8 mouse cellular contexts compared by ENCODE assay signal in genomic region chr7:141327469-141328372, GRCm38 (mm10). TPM values are rescaled to one million over a fixed set of nuclear protein-coding genes. Genes with fewer than 3 reads are reported as not detected.
DNase-seq lines count a peak whose midpoint lies in the region; ATAC-seq and TF ChIP-seq lines count a peak whose summit lies in the region.

Deaf1 (minus strand) TSS chr7:141327690.
Tmem80 (plus strand) TSS chr7:141327739.

- WGBS in lung, embryonic 16.5 days = under 1% methylated on average over 99 of the region's 105 CpGs

- TF ChIP-seq EP300 in MEL (IDR thresholded peaks at IDR 0.05; ENCODE audit: low read depth in 1 of 2, low read length in 2 of 2) = peak in 1 of 2 experiments; percentile 28; a peak in 1 of 4 replicates

- peak within 1 kb of the TSS; percentile 92 for H3K9ac ChIP-seq in MEL (ENCODE audit: control insufficient read depth, low read depth, low read length, poor library complexity, severe bottlenecking)
- H3K9ac ChIP-seq in lung, embryonic 16.5 days (ENCODE audit: low read length) = peak within 1 kb of the TSS; percentile 92

- peaks cover 14% of the 10 kb centered on the region for H3K79me2 ChIP-seq in MEL (ENCODE audit: control insufficient read depth, insufficient read depth, low read length, poor library complexity)

- TF ChIP-seq POLR2A in MEL (IDR thresholded peaks at IDR 0.05; ENCODE audit: control insufficient read depth in 1 of 2, insufficient read depth in 1 of 2, low read depth in 1 of 2, low read length in 2 of 2, poor library complexity in 1 of 2) = peak; percentile 86 to 99

- no peaks in the 10 kb centered on the region for H3K27me3 ChIP-seq in MEL (ENCODE audit: control insufficient read depth in 1 of 2, insufficient read depth in 2 of 2, low read length in 2 of 2)
- H3K27me3 ChIP-seq in lung, embryonic 16.5 days (ENCODE audit: control insufficient read depth, insufficient read depth, low read depth, low read length) = no peaks in the 10 kb centered on the region

- peaks cover 0 to 12% of the 10 kb centered on the region in 2 experiments; a peak in 2 of 4 replicates for H3K36me3 ChIP-seq in MEL (ENCODE audit: control insufficient read depth in 1 of 2, insufficient read depth in 2 of 2, low read length in 2 of 2)
- H3K36me3 ChIP-seq in lung, embryonic 16.5 days (ENCODE audit: control insufficient read depth, insufficient read depth, low read length) = peaks cover 8% of the 10 kb centered on the region; the same call in 1 of the 2 replicates

- peak within 1 kb of the TSS; percentile 76 to 80 for H3K4me3 ChIP-seq in MEL (ENCODE audit: control insufficient read depth in 1 of 2, insufficient read depth in 1 of 2, low read depth in 2 of 2, low read length in 2 of 2)
- H3K4me3 ChIP-seq in lung, embryonic 16.5 days (ENCODE audit: low read length) = peak within 1 kb of the TSS; percentile 61

- H3K4me2 ChIP-seq in lung, embryonic 16.5 days (ENCODE audit: low read depth, low read length) = peak within 1 kb of the TSS; percentile 99

- peak within 1 kb of the TSS; percentile 94 for H3K27ac ChIP-seq in MEL (ENCODE audit: control insufficient read depth, low read depth, low read length)
- peak within 1 kb of the TSS; percentile 99 for H3K27ac ChIP-seq in lung, embryonic 16.5 days (ENCODE audit: low read length)

- no peaks in the 10 kb centered on the region for H3K9me3 ChIP-seq in MEL (replicated peaks; ENCODE audit: insufficient read depth, low read length)
- no peaks in the 10 kb centered on the region for H3K9me3 ChIP-seq in lung, embryonic 16.5 days (ENCODE audit: control insufficient read depth, low read length)

- peak; percentile 97 for DNase-seq in MEL (ENCODE audit: low read depth, low spot score)
- DNase-seq in cerebellum, adult 8-10 months = peak; percentile 100
- DNase-seq in forelimb bud, embryonic 11.5 days (ENCODE audit: low read depth, low spot score) = peak; percentile 97
- DNase-seq in layer of hippocampus, adult 9-10 months (ENCODE audit: low spot score) = peak; percentile 100
- DNase-seq in ovary, postnatal 10 days (ENCODE audit: low spot score) = peak; percentile 97
- peak; percentile 96 to 98 for DNase-seq in thymus, postnatal 10 days (ENCODE audit: low spot score in 2 of 2)

- H3K4me1 ChIP-seq in MEL (ENCODE audit: control insufficient read depth in 1 of 2, insufficient read depth in 2 of 2, low read length in 2 of 2) = peaks cover 4 to 19% of the 10 kb centered on the region in 2 experiments; a peak in 3 of 4 replicates
- peaks cover 22% of the 10 kb centered on the region for H3K4me1 ChIP-seq in lung, embryonic 16.5 days (replicated peaks; ENCODE audit: control insufficient read depth, insufficient read depth, low read length)

- TF ChIP-seq CTCF in MEL (IDR thresholded peaks at IDR 0.05 in 2 of 3, conservative IDR thresholded peaks at IDR 0.05 in 1 of 3; ENCODE audit: control insufficient read depth in 1 of 3, insufficient read depth in 1 of 3, low read depth in 2 of 3, low read length in 3 of 3, poor library complexity in 1 of 3, severe bottlenecking in 1 of 3) = peak in 1 of 3 experiments; percentile 10; a peak in 1 of 6 replicates

- ATAC-seq in hematopoietic stem cell, adult 5-6 weeks (replicated peaks in 1 of 2; ENCODE audit: insufficient read depth in 1 of 2, low FRiP score in 2 of 2, low TSS enrichment in 1 of 2, low read depth in 1 of 2, poor library complexity in 2 of 2, severe bottlenecking in 2 of 2) = peak; percentile 91 to 93
- ATAC-seq in lung, embryonic 16.5 days (ENCODE audit: low read depth) = peak; percentile 97

- no peak for TF ChIP-seq RAD21 in MEL (IDR thresholded peaks at IDR 0.05; ENCODE audit: low read depth, low read length)

TF ChIP-seq in MEL, 35 proteins besides CTCF, POLR2A, EP300 and RAD21:
- TF ChIP-seq CHD2 (IDR thresholded peaks at IDR 0.05; ENCODE audit: low read length) (no peak), MYC (IDR thresholded peaks at IDR 0.05; ENCODE audit: low read depth, low read length) (0 out of 2 replicates have a peak, but pooled peaks have one; percentile 15), NRF1 (IDR thresholded peaks at IDR 0.05; ENCODE audit: insufficient read depth, low read depth, low read length, poor library complexity, severe bottlenecking) (0 out of 2 replicates have a peak, but pooled peaks have one; percentile 32), MEF2A (IDR thresholded peaks at IDR 0.05; ENCODE audit: extremely low read depth, insufficient replicate concordance, low read depth, low read length, poor library complexity, severe bottlenecking) (no peak), POLR2AphosphoS2 (IDR thresholded peaks at IDR 0.05; ENCODE audit: low read length) (peak; percentile 51; the same call in 1 of the 2 replicates), USF1 (IDR thresholded peaks at IDR 0.05; ENCODE audit: low read depth, low read length) (no peak), ZNF384 (IDR thresholded peaks at IDR 0.05; ENCODE audit: low read depth, low read length) (no peak), CHD1 (IDR thresholded peaks at IDR 0.05; ENCODE audit: low read depth, low read length) (no peak), MXI1 (IDR thresholded peaks at IDR 0.05; ENCODE audit: low read depth, low read length) (peak; percentile 53; the same call in 1 of the 2 replicates), HCFC1 (IDR thresholded peaks at IDR 0.05; ENCODE audit: low read depth, low read length) (peak; percentile 77), E2F4 (IDR thresholded peaks at IDR 0.05; ENCODE audit: borderline replicate concordance, low read depth, low read length) (peak; percentile 76; the same call in 1 of the 2 replicates), USF2 (IDR thresholded peaks at IDR 0.05; ENCODE audit: borderline replicate concordance in 1 of 2, insufficient read depth in 1 of 2, low read depth in 1 of 2, low read length in 2 of 2) (no peak), JUND (IDR thresholded peaks at IDR 0.05; ENCODE audit: low read depth, low read length) (no peak), SMC3 (IDR thresholded peaks at IDR 0.05; ENCODE audit: low read depth, low read length) (no peak), GABPA (IDR thresholded peaks at IDR 0.05; ENCODE audit: low read depth, low read length) (peak; percentile 40; the same call in 1 of the 2 replicates), KAT2A (conservative IDR thresholded peaks at IDR 0.05; ENCODE audit: low read depth, low read length) (peak; percentile 56), ELF1 (IDR thresholded peaks at IDR 0.05; ENCODE audit: low read depth, low read length) (no peak), GATA1 (IDR thresholded peaks at IDR 0.05; ENCODE audit: low read depth, low read length) (no peak), TBP (IDR thresholded peaks at IDR 0.05; ENCODE audit: low read depth, low read length) (peak; percentile 60; the same call in 1 of the 2 replicates), MAZ (IDR thresholded peaks at IDR 0.05; ENCODE audit: low read depth, low read length) (peak; percentile 91), RCOR1 (IDR thresholded peaks at IDR 0.05; ENCODE audit: low read depth, low read length) (no peak), ZMIZ1 (IDR thresholded peaks at IDR 0.05; ENCODE audit: low read depth, low read length) (peak; percentile 51; the same call in 1 of the 2 replicates), TCF12 (IDR thresholded peaks at IDR 0.05; ENCODE audit: low read depth, low read length) (peak; percentile 74), ZKSCAN1 (IDR thresholded peaks at IDR 0.05; ENCODE audit: low read depth, low read length) (no peak), TAL1 (IDR thresholded peaks at IDR 0.05; ENCODE audit: low read length) (no peak), NELFE (IDR thresholded peaks at IDR 0.05; ENCODE audit: low read depth, low read length) (peak; percentile 68), ZC3H11A (IDR thresholded peaks at IDR 0.05; ENCODE audit: low read depth, low read length) (no peak), ETS1 (IDR thresholded peaks at IDR 0.05; ENCODE audit: low read depth, low read length) (no peak), POLR2AphosphoS5 (IDR thresholded peaks at IDR 0.05; ENCODE audit: borderline replicate concordance, low read depth, low read length) (no peak), MAX (IDR thresholded peaks at IDR 0.05; ENCODE audit: low read length) (peak; percentile 67), BHLHE40 (IDR thresholded peaks at IDR 0.05; ENCODE audit: borderline replicate concordance, low read depth, low read length) (no peak), MYB (IDR thresholded peaks at IDR 0.05; ENCODE audit: low read depth, low read length) (no peak), UBTF (IDR thresholded peaks at IDR 0.05; ENCODE audit: borderline replicate concordance, insufficient read depth, low read depth, low read length) (no peak), SIN3A (IDR thresholded peaks at IDR 0.05; ENCODE audit: low read length) (peak; percentile 14; the same call in 1 of the 2 replicates), MAFK (IDR thresholded peaks at IDR 0.05; ENCODE audit: borderline replicate concordance, low read depth, low read length) (no peak)

RNA-seq across cellular contexts. Expression of gene Deaf1, which starts in this region (rescaled TPM):
- 9.8 and 13.2 TPM in 2 replicates for total RNA-seq in MEL (2012; rRNA removed)
- 10 to 100 TPM in 1 of 2 experiments, not detected in 1; 91.1 TPM for polyA plus RNA-seq in MEL (2012; ENCODE audit: insufficient read depth in 1 of 2, insufficient read length in 2 of 2, low read depth in 1 of 2, low replicate concordance in 2 of 2, missing spikeins in 1 of 2)
- total RNA-seq in hematopoietic stem cell, adult 5-6 weeks (2017) = 18.7 and 25.8 TPM in 2 replicates
- 52.7 and 53.6 TPM in 2 replicates for polyA plus RNA-seq in lung, embryonic 16.5 days (2015; fragmentation: Nextera tagmentation; extraction: Ambion mirVana)

RNA-seq across cellular contexts. Expression of gene Tmem80, which starts in this region (rescaled TPM):
- 12.2 and 12.3 TPM in 2 replicates for total RNA-seq in MEL (2012; rRNA removed)
- polyA plus RNA-seq in MEL (2012; ENCODE audit: insufficient read depth in 1 of 2, insufficient read length in 2 of 2, low read depth in 1 of 2, low replicate concordance in 2 of 2, missing spikeins in 1 of 2) = 10 to 100 TPM in 1 of 2 experiments, not detected in 1; 27.7 TPM
- total RNA-seq in hematopoietic stem cell, adult 5-6 weeks (2017) = 10.5 and 12.6 TPM in 2 replicates
- 45.1 and 50.2 TPM in 2 replicates for polyA plus RNA-seq in lung, embryonic 16.5 days (2015; fragmentation: Nextera tagmentation; extraction: Ambion mirVana)

Comparison
In these comparisons a context has a peak if more than half of its experiments do, and no peak if none do; other contexts are left out.
1. Peak in every context shown above with its lines: DNase-seq, ATAC-seq, H3K4me3 ChIP-seq and H3K27ac ChIP-seq.